Mouse (Mus musculus): ENCODE measurements around the gene Trip10.
A peak's percentile ranks its signal among the peaks of the same experiment; 100 is the strongest.

Gene Trip10

DNA sequence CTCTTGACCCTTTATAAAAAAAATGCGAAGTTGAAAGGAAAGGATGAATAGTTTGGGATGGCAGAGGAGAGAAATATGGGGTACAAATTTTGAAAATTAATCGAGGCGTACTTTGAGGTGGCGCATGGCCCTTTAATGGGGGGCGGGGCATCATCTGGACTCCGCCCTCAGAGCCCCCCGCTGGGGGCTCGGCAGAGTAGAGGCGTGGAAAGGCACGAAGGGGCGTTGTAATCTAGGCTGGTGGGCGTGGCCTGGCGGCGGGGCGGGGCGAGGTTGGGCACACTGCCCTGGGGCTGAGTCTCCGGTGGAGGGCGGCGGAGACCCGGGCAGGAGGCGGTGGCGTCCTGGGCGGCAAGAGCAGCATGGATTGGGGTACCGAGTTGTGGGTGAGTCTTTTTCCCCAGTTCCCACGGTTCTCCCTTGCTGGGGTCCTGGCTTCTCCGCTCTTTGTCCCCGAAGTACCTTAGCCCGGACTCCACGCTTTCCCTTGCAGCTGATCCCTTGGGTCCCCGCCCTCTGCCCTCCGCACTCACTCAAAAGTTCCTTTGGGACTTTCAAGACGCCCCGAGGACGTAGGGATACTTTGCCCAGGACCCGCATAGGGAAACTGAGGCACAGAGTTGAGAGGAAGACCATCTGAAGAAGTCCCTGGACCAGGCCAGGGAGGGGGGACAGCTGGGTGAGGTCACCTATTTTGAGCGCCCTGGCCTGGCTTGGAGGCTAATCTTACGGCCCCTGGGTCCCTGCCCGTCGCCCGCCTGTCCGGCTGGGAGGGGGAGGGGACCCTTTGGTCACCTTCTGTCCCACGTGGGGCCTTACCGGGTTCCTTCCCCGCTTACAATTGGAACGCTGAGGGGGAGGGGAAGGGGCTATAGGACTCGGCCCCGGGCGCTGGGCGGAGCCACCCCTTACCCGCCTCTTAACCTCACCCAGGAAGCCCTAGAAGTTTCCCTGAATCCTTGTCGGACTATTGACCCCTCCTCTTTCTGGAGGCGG is at the start of gene Trip10:
Trip10 (plus strand) TSS at position 270 of the 996 bp plus-strand sequence.
- DNase-seq: peak; percentile 99

DNA sequence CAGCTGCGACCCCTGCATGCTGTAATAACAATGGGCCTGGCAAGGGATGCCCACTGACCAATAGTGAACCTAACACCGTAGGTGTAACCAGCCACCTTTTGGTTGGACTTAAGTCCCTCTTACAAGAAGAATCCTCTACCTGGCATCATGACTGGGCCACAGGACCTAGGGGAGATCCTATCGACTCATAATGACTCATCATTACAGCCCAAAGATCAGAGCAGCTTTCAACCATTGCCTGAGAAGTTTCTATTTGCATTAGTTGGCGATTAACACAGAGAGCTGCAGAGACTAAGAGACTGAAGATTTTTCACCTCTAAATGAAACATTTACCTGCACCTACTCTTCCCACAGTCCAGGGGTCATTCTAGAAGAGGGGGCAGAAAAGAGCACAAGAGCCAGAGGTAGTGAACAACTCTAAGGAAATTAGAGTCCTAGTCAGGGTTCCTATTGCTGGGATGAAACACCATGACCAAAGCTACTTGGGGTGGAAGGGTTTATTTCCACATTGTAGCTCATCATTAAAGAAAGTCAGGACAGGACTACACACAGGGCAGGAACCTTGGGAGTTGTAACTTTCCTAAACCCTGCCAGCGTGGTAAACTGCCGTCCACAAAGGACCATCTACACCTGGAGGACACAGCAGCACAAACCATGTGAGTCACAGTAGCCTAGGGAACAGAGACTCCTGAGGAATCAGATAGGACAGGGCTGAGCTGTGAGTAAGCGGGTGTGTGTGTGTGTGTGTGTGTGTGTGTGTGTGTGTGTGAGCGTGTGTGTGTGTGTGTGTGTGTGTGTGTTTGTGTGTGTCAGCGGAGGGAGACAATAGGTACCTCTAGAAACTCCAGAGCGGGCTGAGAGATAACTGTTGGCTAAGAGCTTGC is 47.2 kb upstream of the Trip10 start:
- DNase-seq: no peak

DNA sequence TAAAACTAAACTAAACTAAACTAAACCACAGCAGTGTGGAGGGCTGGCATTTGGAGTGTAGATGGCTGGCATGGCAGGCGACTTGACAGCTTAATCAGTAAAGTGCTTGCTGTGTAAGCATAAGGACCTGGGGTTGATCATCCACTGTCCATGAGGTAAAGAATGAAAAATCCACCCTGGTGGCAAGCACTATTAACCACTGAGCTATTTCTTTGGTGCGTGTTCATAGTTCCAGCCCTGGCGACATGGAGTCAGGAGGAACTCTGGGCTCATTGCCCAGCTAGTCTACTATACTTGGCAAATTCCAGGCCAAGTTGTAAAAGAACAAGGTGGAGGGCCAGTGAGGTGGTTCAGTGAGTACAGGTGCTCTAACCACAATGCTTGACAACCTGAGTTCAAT is 41.3 kb upstream of the Trip10 start:
- DNase-seq: no peak

DNA sequence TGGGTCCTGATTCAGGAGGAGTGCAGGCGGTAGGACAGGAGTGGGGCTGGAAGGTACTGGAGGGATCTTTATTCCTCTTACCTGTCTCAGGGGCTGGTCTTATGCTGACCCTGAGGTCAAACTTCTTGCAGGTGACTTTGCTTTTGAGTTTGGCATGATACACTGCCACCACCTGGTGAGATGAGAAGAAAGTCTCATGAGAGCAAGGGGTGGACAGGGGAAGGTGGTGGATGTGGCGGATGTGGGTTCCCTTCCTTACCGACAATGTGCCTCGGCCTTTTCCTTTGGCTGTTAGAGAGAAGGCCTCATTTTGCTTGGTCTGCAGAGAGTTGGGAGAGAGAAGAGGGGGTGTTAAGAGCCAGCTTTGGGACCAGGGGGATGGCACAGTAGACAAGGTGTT is 39.9 kb upstream of the Trip10 start:
- DNase-seq: no peak

DNA sequence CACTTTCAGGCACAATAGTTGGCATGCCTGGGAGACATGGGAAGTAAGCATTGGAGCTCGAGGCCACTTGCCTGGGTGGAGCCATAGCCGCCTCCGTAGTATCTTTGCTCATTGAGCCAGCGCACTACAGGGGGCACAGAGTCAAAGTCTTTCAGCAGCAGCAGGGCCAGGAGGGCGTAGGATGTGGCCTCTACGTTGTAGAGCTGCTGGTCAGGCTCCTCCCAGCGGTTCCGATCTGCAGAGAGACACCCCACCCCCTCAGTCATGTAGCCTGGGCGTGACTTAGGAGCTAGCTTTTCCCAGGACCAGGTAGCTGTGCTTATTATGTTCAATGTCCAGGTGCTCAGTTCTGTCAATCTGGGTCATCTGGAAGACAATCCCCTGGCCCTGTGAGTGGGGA is 37.8 kb upstream of the Trip10 start:
- no peak for DNase-seq

DNA sequence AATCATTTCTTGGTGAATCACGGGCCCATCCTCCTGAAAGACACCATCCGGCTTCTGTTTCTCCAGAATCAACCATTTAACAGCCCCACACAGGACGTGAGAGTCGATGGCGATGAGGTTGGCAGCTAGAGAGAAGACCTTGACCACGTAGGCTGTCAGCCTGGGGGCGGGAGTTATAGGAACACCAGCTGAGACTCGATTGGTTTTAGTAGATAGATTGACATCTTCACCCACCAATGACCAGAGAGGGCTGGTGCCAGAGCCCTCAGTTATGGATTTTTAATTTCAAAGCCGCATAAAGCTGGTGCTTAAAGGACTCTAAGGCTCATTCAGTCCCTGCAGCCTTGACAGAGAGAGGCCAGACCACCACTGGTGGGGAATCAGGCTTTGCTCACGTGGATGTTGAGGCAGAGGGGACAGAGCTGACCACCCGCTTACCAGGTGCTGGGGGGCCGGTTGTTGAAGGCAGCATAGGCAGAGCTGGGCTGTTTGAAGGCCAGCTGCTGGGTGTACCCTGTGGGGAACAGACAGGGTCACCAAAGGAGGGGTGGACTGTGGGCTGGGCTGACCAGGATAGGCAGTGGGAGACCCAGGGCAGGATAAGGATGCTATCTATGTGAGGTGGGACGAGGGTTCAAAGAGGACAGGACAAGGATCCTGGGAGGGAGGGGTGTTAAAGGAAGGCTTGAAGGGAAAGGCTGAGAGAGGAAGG is 34.4 kb upstream of the Trip10 start:
- DNase-seq: no peak

DNA sequence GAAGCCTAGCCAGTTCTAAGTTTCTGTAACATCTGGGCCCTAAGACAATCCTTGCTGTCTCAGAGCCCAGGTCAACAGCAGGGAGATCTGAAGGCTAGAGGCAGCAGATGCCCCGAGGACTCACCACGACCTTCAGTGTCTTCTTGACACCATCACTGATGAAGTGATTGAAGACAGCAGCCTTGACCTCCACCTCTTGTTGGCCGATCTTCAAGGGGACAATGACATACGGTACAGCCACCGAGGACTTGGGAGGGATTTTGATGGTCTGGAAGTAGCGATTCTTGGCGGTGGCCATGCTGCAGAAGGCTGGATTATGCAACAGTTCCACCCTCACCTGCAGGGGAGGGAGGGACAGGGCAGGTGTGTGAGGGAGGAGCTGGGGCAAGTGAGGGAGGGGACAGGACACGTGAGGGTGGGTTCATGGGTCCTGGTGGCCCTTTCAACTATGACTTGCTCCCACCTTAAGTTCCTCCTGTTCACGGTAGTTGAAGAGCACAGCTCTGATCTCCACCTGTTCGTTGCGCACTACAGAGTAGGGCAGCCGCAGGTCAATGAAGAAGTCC is 30.8 kb upstream of the Trip10 start:
- no peak for DNase-seq

DNA sequence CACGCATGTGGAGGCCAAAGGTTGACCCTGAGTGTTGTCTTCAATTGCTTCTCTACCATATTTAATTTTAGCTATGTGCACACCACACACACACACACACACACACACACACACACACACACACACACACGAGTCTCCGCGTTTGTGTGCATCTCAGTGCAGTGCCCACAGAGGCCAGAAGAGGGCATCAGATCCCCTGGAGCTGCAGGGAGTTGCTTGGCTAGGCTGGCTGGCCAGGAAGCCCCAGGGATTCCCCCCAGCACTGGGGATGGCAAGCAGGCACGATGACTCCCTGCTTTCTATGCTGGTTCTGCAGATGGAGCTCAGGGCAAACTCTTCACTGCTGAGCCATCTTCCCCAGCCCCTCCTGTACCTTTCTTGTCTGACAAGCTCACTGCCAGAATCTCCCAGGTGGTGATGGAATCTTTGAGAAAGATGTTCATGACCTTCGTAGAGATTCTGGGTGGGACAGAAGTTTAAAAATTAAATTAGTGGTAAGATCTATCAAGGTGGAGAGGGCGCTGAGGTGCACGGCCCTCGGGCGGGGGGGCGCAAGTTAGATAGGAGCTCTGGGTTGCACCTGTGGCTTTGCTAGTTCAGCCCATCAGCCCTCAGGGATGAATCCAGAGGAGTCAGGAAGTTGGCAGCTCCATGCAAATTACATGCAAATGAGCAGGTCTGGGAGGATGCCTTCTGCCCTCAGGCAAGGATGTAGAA is 29.9 kb upstream of the Trip10 start:
- peak; percentile 89 to 90 for DNase-seq

DNA sequence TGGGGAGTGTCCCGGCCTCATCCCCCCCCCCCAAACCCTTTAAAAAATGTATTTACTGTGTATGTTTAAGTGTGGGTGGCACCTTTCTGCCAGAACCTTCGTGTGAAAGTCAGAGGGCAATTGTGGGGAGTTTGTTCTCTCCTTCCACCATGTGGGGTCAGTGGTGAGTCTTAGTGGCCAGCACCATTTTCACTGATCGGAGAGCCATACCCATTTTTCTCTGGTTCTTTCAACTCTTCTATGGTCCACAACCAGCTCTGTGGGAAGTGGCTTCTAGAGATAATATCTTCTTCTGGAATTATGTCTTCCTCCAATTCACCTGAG is 29.4 kb upstream of the Trip10 start:
- DNase-seq: peak; percentile 52 to 66

DNA sequence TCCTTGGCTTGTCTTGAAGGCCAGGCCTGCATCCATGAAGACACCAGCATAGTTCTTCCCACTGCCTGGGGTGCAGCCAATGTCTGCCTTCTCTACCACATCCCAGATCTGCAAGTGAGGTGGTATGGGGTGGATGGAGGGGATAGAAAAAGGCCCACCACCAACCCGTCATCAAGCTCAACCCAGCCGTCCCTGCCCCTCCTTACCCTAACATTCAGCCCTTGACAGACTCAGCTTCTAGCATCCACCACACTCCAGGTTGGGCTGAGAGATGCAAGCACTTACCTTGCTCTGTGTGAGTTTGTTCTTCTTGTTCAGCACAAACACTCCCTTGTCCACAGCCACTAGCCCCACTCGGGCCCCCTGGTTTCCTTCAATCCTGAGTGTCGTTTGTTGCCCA is 27.3 kb upstream of the Trip10 start:
- DNase-seq: no peak

DNA sequence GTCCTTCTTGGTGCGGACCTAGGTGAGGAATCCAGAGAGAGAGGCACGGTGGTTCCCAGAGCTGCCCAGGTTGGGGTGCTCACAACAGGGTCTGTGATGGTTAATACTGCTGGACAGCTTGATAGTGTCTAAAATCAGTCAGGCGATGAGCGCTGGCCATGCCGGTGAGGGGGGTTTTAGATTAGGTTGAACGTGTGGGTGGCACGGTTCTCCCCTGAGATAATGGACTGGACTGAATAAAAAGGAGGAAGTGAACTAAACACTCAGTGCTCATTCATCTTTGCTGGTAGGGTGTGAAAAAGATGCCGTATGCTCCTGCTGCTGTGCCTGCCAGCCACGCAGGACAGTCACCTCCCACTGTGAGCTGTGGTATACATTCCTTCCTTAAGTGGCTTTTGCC is 25.9 kb upstream of the Trip10 start:
- DNase-seq: no peak

DNA sequence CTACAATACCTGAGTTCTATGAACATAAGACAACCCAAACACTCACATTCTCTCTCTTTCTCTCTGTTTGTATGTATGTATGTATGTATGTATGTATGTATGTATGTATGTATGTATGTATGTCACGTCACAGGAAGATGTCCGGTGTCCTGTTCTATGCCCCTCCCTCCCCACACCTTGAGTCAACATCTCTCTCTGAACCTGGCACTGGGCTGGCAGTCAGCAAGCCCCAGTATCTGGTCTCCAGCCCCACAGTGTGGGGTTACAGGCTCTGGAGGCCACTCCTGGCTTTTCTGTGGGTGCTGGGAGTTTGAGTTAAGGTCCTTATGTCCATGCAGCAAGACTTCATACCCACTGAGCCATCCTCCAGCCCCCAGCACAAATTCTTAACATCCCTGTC is 21.8 kb upstream of the Trip10 start:
- DNase-seq: no peak

DNA sequence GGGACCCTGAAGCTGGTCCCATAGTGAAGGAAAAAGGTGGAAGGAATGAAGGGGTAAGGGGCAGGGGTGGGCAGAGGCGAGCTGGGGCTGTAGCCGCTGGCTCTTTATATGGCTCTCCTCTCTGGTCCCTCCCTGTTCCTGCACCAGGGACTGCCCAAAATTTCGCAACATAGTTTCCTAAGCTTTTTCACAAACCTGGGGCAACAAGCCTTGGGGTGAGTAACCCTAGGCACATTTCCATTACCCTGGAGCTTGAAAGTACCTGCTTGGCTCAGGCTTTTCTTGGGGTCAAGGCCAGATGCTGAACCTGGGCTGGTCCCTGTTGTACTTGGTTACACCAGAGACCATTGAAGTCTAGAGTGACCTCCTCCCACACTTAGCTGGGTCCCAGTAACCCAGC is 21.2 kb upstream of the Trip10 start, which contains the start of gene C3:
C3 (minus strand) TSS at position 123 of the 400 bp plus-strand sequence.
- DNase-seq: no peak

DNA sequence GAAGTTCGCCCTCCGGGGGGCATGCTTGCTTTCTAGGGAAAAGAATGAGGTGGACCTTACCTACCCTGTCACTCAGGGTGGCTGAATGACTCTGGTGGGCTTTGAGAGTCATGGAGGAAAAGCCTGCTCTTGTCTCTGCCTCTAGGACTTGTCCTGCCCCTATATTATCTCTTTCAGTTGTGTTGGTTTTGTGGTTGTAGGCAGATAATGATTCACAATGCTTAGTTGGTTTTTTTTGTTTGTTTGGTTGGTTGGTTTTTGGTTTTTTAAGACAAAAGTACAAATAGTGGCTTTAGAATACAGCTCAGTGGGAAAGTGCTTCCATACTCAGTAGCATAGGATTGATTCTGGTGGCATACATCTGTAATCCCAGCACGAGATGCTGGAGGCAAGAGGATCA is 20.4 kb upstream of the Trip10 start:
- DNase-seq: no peak

DNA sequence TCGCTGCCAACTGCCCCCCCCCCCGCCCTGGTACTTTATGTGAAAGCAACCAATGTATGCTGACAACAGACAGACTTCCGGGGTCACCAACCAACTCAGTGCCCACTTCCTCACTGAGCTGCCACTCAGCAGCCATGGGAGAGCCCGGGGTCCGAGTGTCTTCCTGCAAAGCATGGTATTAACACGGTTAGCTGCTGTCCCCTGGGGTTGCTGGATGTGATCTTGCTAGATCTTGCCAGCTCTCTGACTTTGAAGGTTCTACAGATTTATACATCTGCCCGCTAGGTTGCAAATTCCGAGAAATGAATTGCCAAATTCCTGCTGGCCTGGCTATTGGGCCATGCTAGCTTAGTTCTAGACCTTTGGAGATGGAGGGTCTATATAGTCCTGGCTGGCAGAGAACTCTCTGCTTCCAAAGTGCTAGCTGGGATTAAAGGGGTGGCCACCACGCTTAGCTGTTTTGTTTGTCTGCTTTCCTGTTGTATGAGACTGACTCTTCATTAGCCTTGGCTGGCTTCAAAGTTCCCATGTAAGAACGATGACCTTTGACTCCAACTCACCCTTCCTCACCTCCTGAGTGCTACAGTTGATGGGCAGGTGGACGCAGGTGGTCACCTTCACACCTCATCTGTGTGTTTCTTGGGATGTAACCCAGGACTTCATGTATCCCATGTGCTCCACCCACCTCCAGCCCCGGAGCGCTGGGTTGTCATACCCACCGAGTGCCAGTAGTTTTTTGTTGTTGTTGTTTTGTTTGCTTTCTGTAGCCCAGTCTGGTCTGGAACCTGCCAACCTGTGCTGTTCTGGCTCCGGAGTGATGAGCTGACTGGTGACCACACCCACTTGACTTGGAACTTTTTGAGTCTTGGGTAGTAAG is 19.2 kb upstream of the Trip10 start:
- DNase-seq: no peak

DNA sequence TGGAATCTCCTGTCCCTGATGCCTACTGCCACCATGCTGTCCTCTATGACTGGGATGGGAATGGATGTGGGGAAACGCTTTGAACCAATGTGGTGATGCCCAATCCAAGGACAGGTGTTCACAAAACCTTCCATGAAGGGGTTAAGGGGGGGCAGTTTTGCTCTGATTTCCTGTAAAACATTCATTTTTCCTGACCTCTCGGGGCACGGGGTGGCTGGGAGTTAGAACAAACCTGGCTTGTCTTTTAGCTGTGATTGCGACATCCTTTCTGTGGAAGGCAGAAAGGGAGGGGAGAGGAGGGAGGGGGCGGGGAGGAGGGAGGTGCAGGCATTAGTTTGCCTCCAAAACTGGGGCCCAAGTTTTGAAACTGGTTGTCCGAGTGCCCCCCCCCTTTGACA is 18.5 kb upstream of the Trip10 start:
- peak in 1 of 2 experiments; percentile 34 for DNase-seq

DNA sequence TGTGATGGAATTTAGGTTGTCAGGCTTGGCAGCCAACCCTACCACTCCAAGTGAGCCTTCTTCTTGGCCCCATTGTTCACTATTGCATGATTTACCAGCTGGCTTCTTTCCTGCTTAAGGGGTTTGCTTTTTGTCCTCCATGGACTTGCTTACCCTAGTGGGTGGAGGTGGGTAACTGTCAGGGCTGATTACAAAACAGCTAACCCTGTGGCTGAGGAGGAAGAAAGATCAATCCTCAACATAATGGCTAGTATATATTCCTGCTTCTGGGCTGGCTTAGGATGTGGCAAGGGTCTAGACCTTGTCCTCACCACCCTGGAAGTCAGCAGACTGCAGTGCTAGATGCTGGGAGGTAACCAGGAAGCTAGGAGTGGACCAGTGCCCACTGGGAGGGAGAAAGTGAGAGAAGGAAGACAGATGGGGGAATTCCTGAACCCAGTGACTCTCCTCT is 17.9 kb upstream of the Trip10 start:
- no peak for DNase-seq

DNA sequence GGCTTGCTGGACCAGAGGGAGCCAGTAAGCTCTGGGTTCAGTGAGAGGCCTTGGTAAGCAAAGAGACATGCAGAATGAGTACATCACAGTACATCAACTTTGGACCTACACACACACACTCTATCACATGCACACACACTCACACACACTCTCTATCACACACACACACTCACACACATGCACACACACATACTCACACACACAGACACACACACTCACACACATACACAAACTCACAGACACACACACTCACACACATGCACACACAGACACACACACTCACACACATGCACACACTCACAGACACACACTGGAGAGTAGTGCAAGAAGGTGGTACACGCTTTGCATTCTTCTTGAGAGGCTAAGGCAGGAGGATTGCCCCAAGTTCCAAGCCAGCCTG is 17.1 kb upstream of the Trip10 start:
- DNase-seq: no peak

DNA sequence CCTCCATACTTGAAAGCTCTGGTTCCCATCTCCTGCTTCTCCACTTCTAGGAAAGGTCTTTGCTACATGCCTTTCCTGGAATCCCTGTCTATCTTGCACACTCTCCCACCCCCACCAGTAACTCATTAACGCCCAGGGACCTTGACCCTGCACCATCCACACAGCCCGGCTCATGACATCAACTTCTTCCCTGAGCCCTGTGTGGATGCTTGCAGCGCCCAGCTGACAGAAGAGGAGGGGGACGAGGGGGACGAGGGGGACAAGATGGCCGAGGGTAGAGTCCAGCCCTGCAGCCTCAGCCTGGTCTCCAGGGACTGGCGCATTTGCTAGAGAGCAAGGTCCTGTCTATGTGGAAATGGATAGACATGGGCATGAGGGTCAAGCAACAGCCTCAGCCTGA is 16.2 kb upstream of the Trip10 start:
- peak; percentile 71 to 85 for DNase-seq

DNA sequence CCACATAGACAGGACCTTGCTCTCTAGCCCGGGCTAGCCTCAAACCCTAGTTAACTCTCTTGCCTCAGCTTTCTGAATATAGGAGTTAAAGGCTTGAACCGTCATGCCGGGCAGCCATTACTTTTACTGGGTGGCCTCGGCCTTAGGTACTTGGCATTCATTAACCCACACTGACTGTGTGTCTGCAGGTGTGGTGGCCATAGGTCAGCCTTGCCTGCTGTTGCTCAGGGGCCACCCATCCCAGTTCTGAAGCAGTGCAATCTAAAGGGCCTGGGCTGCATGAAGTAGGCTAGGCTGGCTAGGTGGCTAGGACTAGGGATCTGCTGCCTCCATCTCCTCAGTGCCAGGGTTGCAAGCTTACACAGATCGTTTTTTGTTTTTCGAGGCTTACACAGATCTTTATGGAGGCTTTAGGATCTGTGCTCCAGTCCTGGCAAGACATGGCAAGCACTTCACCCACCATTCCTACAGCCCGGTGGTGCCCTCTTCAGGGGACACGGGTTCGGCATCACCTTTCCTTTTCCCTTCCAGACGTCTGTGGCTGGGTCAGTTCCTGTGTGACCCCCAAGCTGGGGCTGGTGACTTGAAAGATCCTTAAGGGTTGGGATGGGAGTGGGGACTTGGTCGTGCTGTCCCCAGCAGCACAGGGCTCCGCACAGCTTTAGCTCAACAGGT is 14.9 kb upstream of the Trip10 start:
- peak; percentile 34 to 56 for DNase-seq
